Mouse (Mus musculus): ENCODE results near the gene Stau1. TPM values are rescaled to one million over a fixed set of nuclear protein-coding genes. Genes with fewer than 3 reads are reported as not detected.

The Stau1 gene
- total and polyA plus RNA-seq, 3 experiments = 14.3 to 48.1 TPM; not detected in 1

GRCm38 (mm10) chr2:166980161-166980560 lies 15.9 kb downstream of the Stau1 start:
- H3K4me3 ChIP-seq (ENCODE audit: control insufficient read depth in 1 of 2, insufficient read depth in 1 of 2, low read depth in 2 of 2, low read length in 2 of 2) = no peak overlapping the region
- H3K9ac ChIP-seq (ENCODE audit: control insufficient read depth, low read depth, low read length, poor library complexity, severe bottlenecking) = no peak overlapping the region
- no peaks in the 10 kb centered on the region for H3K27me3 ChIP-seq (ENCODE audit: control insufficient read depth in 1 of 2, insufficient read depth in 2 of 2, low read length in 2 of 2)
- no peaks in the 10 kb centered on the region for H3K9me3 ChIP-seq (replicated peaks; ENCODE audit: insufficient read depth, low read length)
- H3K4me1 ChIP-seq (ENCODE audit: control insufficient read depth in 1 of 2, insufficient read depth in 2 of 2, low read length in 2 of 2) = peaks cover 0 to 16% of the 10 kb centered on the region in 2 experiments; a peak in 2 of 4 replicates
- TF ChIP-seq SMC3 (IDR thresholded peaks at IDR 0.05; ENCODE audit: low read depth, low read length) (no peak), ZNF384 (IDR thresholded peaks at IDR 0.05; ENCODE audit: low read depth, low read length) (peak; percentile 61)
- H3K36me3 ChIP-seq (ENCODE audit: control insufficient read depth in 1 of 2, insufficient read depth in 2 of 2, low read length in 2 of 2) = peaks cover 2 to 12% of the 10 kb centered on the region in 2 experiments; a peak in 3 of 4 replicates
- H3K27ac ChIP-seq (ENCODE audit: control insufficient read depth, low read depth, low read length) = peak overlapping the region; percentile 3; the same call in 1 of the 2 replicates
- H3K79me2 ChIP-seq (ENCODE audit: control insufficient read depth, insufficient read depth, low read length, poor library complexity) = peaks cover 53% of the 10 kb centered on the region
- DNase-seq (ENCODE audit: low read depth, low spot score) = peak; percentile 73

- peaks cover 0 to 16% of the 10 kb centered on the region in 2 experiments; a peak in 2 of 4 replicates for H3K4me1 ChIP-seq (ENCODE audit: control insufficient read depth in 1 of 2, insufficient read depth in 2 of 2, low read length in 2 of 2)
- H3K36me3 ChIP-seq (ENCODE audit: control insufficient read depth in 1 of 2, insufficient read depth in 2 of 2, low read length in 2 of 2) = peaks cover 2 to 12% of the 10 kb centered on the region in 2 experiments; a peak in 3 of 4 replicates
- H3K79me2 ChIP-seq (ENCODE audit: control insufficient read depth, insufficient read depth, low read length, poor library complexity) = peaks cover 51% of the 10 kb centered on the region
- H3K27ac ChIP-seq (ENCODE audit: control insufficient read depth, low read depth, low read length) = no peak overlapping the region
- no peaks in the 10 kb centered on the region for H3K9me3 ChIP-seq (replicated peaks; ENCODE audit: insufficient read depth, low read length)
- DNase-seq (ENCODE audit: low read depth, low spot score) = no peak
- no peak for TF ChIP-seq ZC3H11A (IDR thresholded peaks at IDR 0.05; ENCODE audit: low read depth, low read length)
- TF ChIP-seq MAX (IDR thresholded peaks at IDR 0.05; ENCODE audit: low read length) = no peak
- no peak for TF ChIP-seq TBP (IDR thresholded peaks at IDR 0.05; ENCODE audit: low read depth, low read length)
- no peak for TF ChIP-seq SMC3 (IDR thresholded peaks at IDR 0.05; ENCODE audit: low read depth, low read length)
- no peak overlapping the region for H3K9ac ChIP-seq (ENCODE audit: control insufficient read depth, low read depth, low read length, poor library complexity, severe bottlenecking)
- no peak overlapping the region for H3K4me3 ChIP-seq (ENCODE audit: control insufficient read depth in 1 of 2, insufficient read depth in 1 of 2, low read depth in 2 of 2, low read length in 2 of 2)
- no peaks in the 10 kb centered on the region for H3K27me3 ChIP-seq (ENCODE audit: control insufficient read depth in 1 of 2, insufficient read depth in 2 of 2, low read length in 2 of 2)
These were observed 18.6 kb downstream of the Stau1 start for GRCm38 (mm10) chr2:166977490-166977889.

- no peaks in the 10 kb centered on the region for H3K9me3 ChIP-seq (replicated peaks; ENCODE audit: insufficient read depth, low read length)
- H3K27ac ChIP-seq (ENCODE audit: control insufficient read depth, low read depth, low read length) = no peak overlapping the region
- H3K4me1 ChIP-seq (ENCODE audit: control insufficient read depth in 1 of 2, insufficient read depth in 2 of 2, low read length in 2 of 2) = peaks cover 0 to 16% of the 10 kb centered on the region in 2 experiments; a peak in 2 of 4 replicates
- H3K36me3 ChIP-seq (ENCODE audit: control insufficient read depth in 1 of 2, insufficient read depth in 2 of 2, low read length in 2 of 2) = peaks cover 2 to 12% of the 10 kb centered on the region in 2 experiments; a peak in 3 of 4 replicates
- no peaks in the 10 kb centered on the region for H3K27me3 ChIP-seq (ENCODE audit: control insufficient read depth in 1 of 2, insufficient read depth in 2 of 2, low read length in 2 of 2)
- DNase-seq (ENCODE audit: low read depth, low spot score) = peak; percentile 50
- no peak overlapping the region for H3K9ac ChIP-seq (ENCODE audit: control insufficient read depth, low read depth, low read length, poor library complexity, severe bottlenecking)
- H3K4me3 ChIP-seq (ENCODE audit: control insufficient read depth in 1 of 2, insufficient read depth in 1 of 2, low read depth in 2 of 2, low read length in 2 of 2) = no peak overlapping the region
- no peak for TF ChIP-seq GABPA (IDR thresholded peaks at IDR 0.05; ENCODE audit: low read depth, low read length)
- no peak for TF ChIP-seq MAFK (IDR thresholded peaks at IDR 0.05; ENCODE audit: borderline replicate concordance, low read depth, low read length)
- no peak for TF ChIP-seq SIN3A (IDR thresholded peaks at IDR 0.05; ENCODE audit: low read length)
- no peak for TF ChIP-seq MXI1 (IDR thresholded peaks at IDR 0.05; ENCODE audit: low read depth, low read length)
- no peak for TF ChIP-seq BHLHE40 (IDR thresholded peaks at IDR 0.05; ENCODE audit: borderline replicate concordance, low read depth, low read length)
- no peak for TF ChIP-seq RAD21 (IDR thresholded peaks at IDR 0.05; ENCODE audit: low read depth, low read length)
- TF ChIP-seq UBTF (IDR thresholded peaks at IDR 0.05; ENCODE audit: borderline replicate concordance, insufficient read depth, low read depth, low read length) = no peak
- TF ChIP-seq ETS1 (IDR thresholded peaks at IDR 0.05; ENCODE audit: low read depth, low read length) = no peak
- no peak for TF ChIP-seq NELFE (IDR thresholded peaks at IDR 0.05; ENCODE audit: low read depth, low read length)
- no peak for TF ChIP-seq TAL1 (IDR thresholded peaks at IDR 0.05; ENCODE audit: low read length)
- no peak for TF ChIP-seq SMC3 (IDR thresholded peaks at IDR 0.05; ENCODE audit: low read depth, low read length)
- TF ChIP-seq CTCF (IDR thresholded peaks at IDR 0.05 in 2 of 3, conservative IDR thresholded peaks at IDR 0.05 in 1 of 3; ENCODE audit: control insufficient read depth in 1 of 3, insufficient read depth in 1 of 3, low read depth in 2 of 3, low read length in 3 of 3, poor library complexity in 1 of 3, severe bottlenecking in 1 of 3) = no peak
- no peak for TF ChIP-seq MYC (IDR thresholded peaks at IDR 0.05; ENCODE audit: low read depth, low read length)
- TF ChIP-seq NRF1 (IDR thresholded peaks at IDR 0.05; ENCODE audit: insufficient read depth, low read depth, low read length, poor library complexity, severe bottlenecking) = no peak
- TF ChIP-seq E2F4 (IDR thresholded peaks at IDR 0.05; ENCODE audit: borderline replicate concordance, low read depth, low read length) = no peak
- no peak for TF ChIP-seq MEF2A (IDR thresholded peaks at IDR 0.05; ENCODE audit: extremely low read depth, insufficient replicate concordance, low read depth, low read length, poor library complexity, severe bottlenecking)
- TF ChIP-seq POLR2A (IDR thresholded peaks at IDR 0.05; ENCODE audit: control insufficient read depth in 1 of 2, insufficient read depth in 1 of 2, low read depth in 1 of 2, low read length in 2 of 2, poor library complexity in 1 of 2) = no peak
- peaks cover 44% of the 10 kb centered on the region for H3K79me2 ChIP-seq (ENCODE audit: control insufficient read depth, insufficient read depth, low read length, poor library complexity)
These were observed 19.7 kb downstream of the Stau1 start for GRCm38 (mm10) chr2:166976356-166976755.

Data from MEL (cell line).